Mouse (Mus musculus): ENCODE measurements at regions not wholly inside any gene's neighbourhood (a gene's known extent, or its start where the extent isn't known, plus 50 kb on each side); places are given as distances from the start of the nearest gene placed in this dataset.

DNA sequence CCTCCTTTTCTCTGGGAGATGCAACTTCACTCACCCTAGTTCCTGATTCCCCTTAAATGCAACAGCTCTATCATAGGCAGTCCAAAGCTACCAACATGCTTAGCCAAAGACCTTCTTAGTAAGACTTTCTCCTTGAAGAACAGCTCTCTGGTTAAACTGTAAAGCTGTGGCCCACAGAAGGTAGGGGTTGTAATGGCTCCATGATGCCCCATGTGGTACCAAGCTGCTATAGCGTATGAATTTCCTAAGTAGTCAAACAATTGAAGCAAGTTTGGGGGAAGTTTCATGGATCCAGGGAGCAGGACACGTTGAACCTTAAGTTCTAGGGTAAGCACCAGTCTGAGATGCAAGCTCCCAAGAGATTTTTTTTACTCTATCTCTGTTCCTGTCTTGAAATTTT lies 236.1 kb upstream of the Irx5 start:
- Histone ChIP-seq H3K9me3 (no peaks in the 10 kb centered on the region), H3K4me1 (no peaks in the 10 kb centered on the region), H3K36me3 (replicated peaks) (no peaks in the 10 kb centered on the region), H3K9ac (no peak overlapping the region), H3K27ac (no peak overlapping the region), H3K27me3 (peaks cover 90% of the 10 kb centered on the region), H3K4me3 (replicated peaks) (no peak overlapping the region), H3K4me2 (no peak overlapping the region)
- no peak for ATAC-seq (ENCODE audit: low FRiP score)
- WGBS = 34% methylated on average over 2 of the region's 2 CpGs

DNA sequence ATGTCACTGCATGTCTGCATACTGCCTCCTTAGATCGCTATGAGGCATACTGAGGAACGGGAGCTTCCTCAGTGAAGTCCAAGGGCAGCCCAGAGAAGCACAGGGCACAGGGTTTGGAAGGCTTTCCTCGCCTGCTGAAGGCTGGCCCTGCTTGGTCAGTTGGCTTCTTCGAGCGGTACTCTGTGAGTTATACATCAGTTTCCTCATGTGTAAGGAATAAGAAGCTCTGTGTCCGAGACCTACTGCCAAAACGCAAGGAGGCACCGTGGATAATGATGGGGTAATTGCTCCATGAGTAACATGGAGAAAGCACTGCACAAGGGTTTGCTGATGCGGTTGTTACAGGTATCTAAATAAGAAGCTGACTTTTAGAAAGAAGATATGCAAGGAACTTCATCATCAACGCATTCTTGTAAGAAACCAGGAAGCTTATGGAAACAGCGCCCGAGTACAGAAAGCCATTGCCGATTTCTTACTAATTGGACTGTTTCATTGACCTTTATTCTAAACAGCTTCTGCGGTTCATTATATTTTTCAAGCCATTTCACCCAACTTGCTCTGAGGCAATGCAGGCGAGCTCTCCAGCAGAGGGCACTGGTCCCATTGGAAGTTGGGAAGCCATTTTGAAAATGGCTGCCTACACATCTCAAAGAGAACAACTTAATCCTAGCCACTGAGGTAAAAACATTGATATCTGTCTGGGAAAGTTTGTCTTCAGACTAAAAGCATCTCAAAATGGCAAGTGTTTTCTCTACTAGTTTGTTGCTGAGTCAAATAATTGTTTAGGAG lies 241.8 kb upstream of the Irx5 start:
- 84% methylated on average over 15 of the region's 15 CpGs for WGBS
- H3K27ac ChIP-seq = no peak overlapping the region

DNA sequence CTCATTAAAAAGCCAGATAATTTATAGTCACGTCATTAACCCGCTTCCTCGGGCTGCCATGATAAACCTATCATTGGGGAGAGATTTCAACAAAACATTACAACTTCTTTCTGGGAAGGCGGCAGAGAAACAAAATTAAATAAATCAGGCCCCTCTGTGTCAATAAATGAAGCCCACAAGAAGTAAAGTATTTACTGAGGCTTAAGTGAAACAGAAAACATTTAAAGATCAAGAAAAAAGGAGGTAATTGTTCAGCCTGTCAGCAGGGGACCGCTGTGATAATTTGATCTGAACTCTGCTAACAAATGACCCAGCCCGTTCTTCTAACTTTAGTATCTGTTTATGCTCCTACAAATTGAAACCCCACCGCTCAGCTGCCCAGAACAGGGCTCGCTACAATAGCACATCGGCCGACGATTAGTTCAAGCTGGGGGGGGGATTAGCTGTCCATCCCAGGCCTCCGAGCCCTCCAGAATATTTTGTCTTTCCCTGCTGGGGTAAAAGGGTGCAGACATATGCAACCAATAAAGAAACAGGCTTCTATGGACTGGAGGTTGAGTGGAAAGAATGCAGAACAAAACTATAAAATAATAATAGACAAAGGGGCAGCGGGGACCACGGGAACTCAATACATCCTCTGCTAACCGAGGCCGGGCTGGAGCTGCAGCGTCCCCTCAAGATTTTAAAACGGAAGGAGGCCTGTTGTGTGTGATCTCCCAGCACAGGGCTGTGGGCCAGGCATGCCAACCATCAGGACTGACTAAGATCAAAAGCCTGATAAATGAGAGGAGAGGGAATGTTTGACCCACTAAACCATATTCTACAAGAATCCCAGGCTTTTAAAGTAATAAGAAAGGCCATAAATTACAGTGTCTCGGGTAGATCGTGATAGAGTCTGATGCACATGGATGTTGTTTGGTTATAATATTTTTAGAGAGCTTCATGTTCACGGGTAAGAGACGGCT lies 242.8 kb upstream of the Irx5 start:
- ATAC-seq (ENCODE audit: low FRiP score) = no peak

More for the DNA sequence above, 241.8 kb upstream of the Irx5 start:
- no peak overlapping the region for H3K4me3 ChIP-seq (replicated peaks)
- no peaks in the 10 kb centered on the region for H3K9me3 ChIP-seq
- ATAC-seq (ENCODE audit: low FRiP score) = no peak
- H3K27me3 ChIP-seq = peaks cover 68% of the 10 kb centered on the region
- H3K36me3 ChIP-seq (replicated peaks) = no peaks in the 10 kb centered on the region
- H3K9ac ChIP-seq = no peak overlapping the region
- H3K4me1 ChIP-seq = peaks cover 23% of the 10 kb centered on the region
- no peak overlapping the region for H3K4me2 ChIP-seq

DNA sequence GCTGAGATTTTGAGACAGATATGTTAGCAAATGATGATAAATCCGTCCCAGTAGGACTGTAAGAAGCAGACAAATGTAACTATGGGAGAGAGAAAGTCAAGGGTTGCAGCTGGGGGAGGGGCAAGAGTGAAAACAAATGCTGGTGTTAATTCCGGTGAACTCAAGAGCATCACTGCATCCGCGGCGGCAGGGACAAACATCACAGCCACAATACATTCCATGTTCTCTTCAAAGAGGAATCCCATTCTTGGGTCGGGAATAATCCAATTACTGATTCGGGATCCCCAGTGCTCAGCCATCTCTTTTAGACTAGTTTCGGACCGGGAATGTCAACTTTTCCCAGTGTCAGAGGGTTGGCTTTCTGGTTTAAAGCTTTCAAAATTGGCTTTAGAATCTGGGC lies 243.5 kb upstream of the Irx5 start:
- H3K27me3 ChIP-seq = peaks cover 51% of the 10 kb centered on the region
- no peak overlapping the region for H3K4me3 ChIP-seq (replicated peaks)
- peaks cover 23% of the 10 kb centered on the region for H3K4me1 ChIP-seq
- H3K9ac ChIP-seq = no peak overlapping the region
- no peaks in the 10 kb centered on the region for H3K36me3 ChIP-seq (replicated peaks)
- H3K4me2 ChIP-seq = peak overlapping the region; percentile 30
- WGBS = 1% methylated on average over 9 of the region's 9 CpGs
- ATAC-seq (ENCODE audit: low FRiP score) = no peak
- H3K27ac ChIP-seq = no peak overlapping the region
- H3K9me3 ChIP-seq = no peaks in the 10 kb centered on the region

More for the DNA sequence above, 242.8 kb upstream of the Irx5 start:
- 14% methylated on average over 22 of the region's 22 CpGs for WGBS
- no peak overlapping the region for H3K9ac ChIP-seq
- H3K9me3 ChIP-seq = no peaks in the 10 kb centered on the region
- H3K4me1 ChIP-seq = peaks cover 23% of the 10 kb centered on the region
- H3K4me3 ChIP-seq (replicated peaks) = no peak overlapping the region
- peak overlapping the region; percentile 30 for H3K4me2 ChIP-seq
- no peaks in the 10 kb centered on the region for H3K36me3 ChIP-seq (replicated peaks)
- H3K27ac ChIP-seq = no peak overlapping the region
- peaks cover 57% of the 10 kb centered on the region for H3K27me3 ChIP-seq

DNA sequence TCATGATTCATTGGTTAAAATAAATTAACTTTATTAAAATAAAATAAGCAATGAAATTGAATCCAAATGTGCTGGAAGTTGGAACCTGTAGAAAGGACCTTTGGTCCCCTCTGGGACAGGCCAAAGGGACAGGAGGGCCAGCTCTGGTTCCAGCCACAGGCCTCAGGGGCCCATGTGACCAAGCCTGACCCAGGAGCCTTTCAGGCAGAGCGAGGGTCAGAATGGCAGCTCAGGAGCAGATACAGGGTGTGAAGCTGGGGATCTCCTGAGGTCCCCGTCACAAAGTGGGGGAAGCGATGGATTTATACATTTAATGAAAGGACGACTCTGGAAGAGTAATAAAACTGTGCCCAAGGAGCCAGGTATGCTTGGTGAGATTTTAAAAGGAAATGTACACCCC lies 244.0 kb upstream of the Irx5 start:
- ATAC-seq (ENCODE audit: low FRiP score) = no peak
- no peak overlapping the region for H3K4me3 ChIP-seq (replicated peaks)
- no peak overlapping the region for H3K4me2 ChIP-seq
- WGBS = 33% methylated on average over 4 of the region's 4 CpGs
- H3K36me3 ChIP-seq (replicated peaks) = no peaks in the 10 kb centered on the region
- no peak overlapping the region for H3K9ac ChIP-seq
- H3K9me3 ChIP-seq = no peaks in the 10 kb centered on the region
- peaks cover 46% of the 10 kb centered on the region for H3K27me3 ChIP-seq
- H3K27ac ChIP-seq = no peak overlapping the region
- peaks cover 23% of the 10 kb centered on the region for H3K4me1 ChIP-seq

DNA sequence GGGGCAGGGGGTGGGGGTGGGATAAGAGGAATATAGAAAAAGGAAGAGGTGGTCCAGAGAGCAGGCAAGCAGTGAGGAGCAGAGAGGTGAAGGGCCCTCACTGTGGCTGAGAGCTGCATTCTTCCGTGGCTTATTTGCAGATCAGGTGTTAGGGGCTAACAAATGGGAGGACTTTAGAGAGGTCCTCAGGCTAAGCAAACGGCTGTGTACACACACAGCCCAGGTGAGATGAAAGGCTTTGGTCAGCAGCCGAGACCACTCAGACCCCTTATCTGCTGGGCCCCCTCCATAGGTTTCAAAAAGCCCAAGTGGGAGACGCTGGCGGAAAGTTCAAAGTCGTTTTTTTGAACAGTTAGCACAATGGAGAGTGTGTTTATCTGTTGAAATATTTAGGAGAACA lies 252.9 kb upstream of the Irx5 start:
- no peak for ATAC-seq (ENCODE audit: low FRiP score)
- 70% methylated on average over 6 of the region's 6 CpGs for WGBS
- no peaks in the 10 kb centered on the region for H3K9me3 ChIP-seq

DNA sequence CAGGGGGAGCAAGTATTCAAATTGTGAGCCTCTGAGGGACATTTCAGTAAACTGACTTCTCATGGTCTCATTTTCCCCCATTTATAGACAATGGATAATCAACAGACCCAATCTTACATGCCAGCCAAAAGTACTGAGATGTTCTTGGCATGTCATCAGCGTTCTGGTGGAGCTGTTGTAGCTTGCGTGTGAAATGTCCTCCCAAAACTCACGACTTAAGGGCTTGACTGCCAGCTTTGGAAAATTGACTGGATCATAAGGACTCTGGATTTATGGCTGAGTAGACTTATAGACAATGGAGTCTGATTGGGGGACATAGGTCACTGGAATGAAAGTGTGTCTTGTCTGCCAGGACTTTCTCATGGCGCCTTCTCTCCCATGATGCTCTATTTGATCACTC lies 254.9 kb upstream of the Irx5 start:
- no peak for ATAC-seq (ENCODE audit: low FRiP score)
- WGBS = 88% methylated on average over 4 of the region's 4 CpGs

More for the DNA sequence above, 252.9 kb upstream of the Irx5 start:
- Histone ChIP-seq H3K4me3 (replicated peaks) (no peak overlapping the region), H3K36me3 (replicated peaks) (no peaks in the 10 kb centered on the region), H3K4me1 (no peaks in the 10 kb centered on the region), H3K27me3 (peaks cover 51% of the 10 kb centered on the region), H3K27ac (no peak overlapping the region), H3K4me2 (no peak overlapping the region), H3K9ac (no peak overlapping the region)

DNA sequence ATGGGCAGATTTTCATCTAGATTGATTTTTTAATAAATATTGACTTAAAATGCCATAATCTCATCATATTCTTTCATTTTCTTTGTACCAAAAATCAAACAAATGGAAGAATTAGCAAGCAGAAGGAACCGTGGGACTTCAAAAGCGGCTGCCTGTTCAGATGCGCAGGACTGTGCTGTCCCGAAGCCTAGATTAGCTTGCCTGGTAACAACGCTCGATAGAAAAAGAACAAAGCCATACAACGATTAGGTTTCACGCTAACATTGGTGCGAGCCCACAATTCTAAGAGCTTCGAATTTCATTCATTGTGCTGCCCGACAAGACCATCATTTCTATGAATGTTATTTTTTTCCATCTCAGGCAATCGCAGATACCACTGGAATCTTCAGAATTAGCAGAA lies 262.1 kb upstream of the Irx5 start:
- WGBS = 39% methylated on average over 12 of the region's 12 CpGs
- Histone ChIP-seq H3K27me3 (peaks cover 69% of the 10 kb centered on the region), H3K27ac (no peak overlapping the region)

More for the DNA sequence above, 254.9 kb upstream of the Irx5 start:
- peaks cover 69% of the 10 kb centered on the region for H3K27me3 ChIP-seq
- no peaks in the 10 kb centered on the region for H3K9me3 ChIP-seq
- H3K9ac ChIP-seq = no peak overlapping the region
- no peak overlapping the region for H3K4me3 ChIP-seq (replicated peaks)
- H3K4me2 ChIP-seq = no peak overlapping the region
- no peak overlapping the region for H3K27ac ChIP-seq
- no peaks in the 10 kb centered on the region for H3K36me3 ChIP-seq (replicated peaks)
- no peaks in the 10 kb centered on the region for H3K4me1 ChIP-seq

DNA sequence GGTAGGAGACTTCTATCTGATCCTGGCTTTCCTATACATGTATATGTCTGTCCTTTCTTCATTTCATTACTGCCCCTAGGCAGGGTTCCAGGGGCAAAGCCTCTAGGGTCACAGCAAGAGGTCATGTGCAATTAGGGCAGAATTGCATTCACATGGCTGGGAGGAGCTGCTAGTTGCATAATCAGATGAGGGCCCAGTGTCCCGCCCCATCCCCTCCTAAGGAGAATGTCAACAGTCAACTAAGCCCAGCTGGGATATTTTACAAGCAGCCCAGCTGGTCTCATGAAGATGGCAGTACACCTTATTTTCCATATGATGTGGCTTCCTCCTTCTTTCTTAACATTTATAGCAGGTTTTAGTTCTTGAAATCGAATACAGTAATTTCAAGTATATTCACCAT lies 273.3 kb upstream of the Irx5 start:
- 75% methylated on average over 2 of the region's 2 CpGs for WGBS
- ATAC-seq (ENCODE audit: low FRiP score) = no peak
- Histone ChIP-seq H3K9ac (no peak overlapping the region), H3K4me3 (replicated peaks) (no peak overlapping the region), H3K4me1 (peaks cover 10% of the 10 kb centered on the region), H3K4me2 (no peak overlapping the region), H3K27me3 (peaks cover 49% of the 10 kb centered on the region), H3K36me3 (replicated peaks) (no peaks in the 10 kb centered on the region), H3K27ac (no peak overlapping the region), H3K9me3 (no peaks in the 10 kb centered on the region)

More for the DNA sequence above, 262.1 kb upstream of the Irx5 start:
- H3K4me2 ChIP-seq = no peak overlapping the region
- H3K9ac ChIP-seq = no peak overlapping the region
- H3K9me3 ChIP-seq = no peaks in the 10 kb centered on the region
- peaks cover 7% of the 10 kb centered on the region; the same call in 1 of the 2 replicates for H3K4me1 ChIP-seq
- no peak overlapping the region for H3K4me3 ChIP-seq (replicated peaks)
- ATAC-seq (ENCODE audit: low FRiP score) = no peak
- H3K36me3 ChIP-seq (replicated peaks) = no peaks in the 10 kb centered on the region

DNA sequence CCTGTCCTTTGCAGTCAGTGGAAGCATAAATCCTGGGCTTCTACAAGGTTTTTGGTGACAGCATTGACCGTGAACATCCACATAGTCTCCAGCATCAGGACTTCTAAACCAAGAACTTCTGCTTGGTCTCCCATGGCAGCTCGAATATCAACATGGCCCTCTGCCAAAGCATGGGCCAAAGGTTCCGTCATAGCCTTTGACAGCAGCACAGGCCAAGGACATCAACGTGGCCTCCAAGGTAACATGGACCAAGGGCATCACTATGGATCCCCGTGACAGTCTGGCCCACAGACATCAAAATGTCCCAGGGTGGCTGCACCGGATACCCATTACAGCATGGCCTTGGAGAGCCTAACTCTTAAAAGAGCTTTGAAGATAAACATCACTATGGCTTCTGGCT lies 275.5 kb upstream of the Irx5 start:
- H3K36me3 ChIP-seq (replicated peaks) = no peaks in the 10 kb centered on the region
- ATAC-seq (ENCODE audit: low FRiP score) = no peak
- H3K27me3 ChIP-seq = peaks cover 61% of the 10 kb centered on the region
- no peak overlapping the region for H3K4me2 ChIP-seq
- H3K27ac ChIP-seq = no peak overlapping the region
- 91% methylated on average over 6 of the region's 6 CpGs for WGBS
- peaks cover 10% of the 10 kb centered on the region for H3K4me1 ChIP-seq
- H3K4me3 ChIP-seq (replicated peaks) = no peak overlapping the region
- H3K9ac ChIP-seq = no peak overlapping the region
- H3K9me3 ChIP-seq = no peaks in the 10 kb centered on the region

DNA sequence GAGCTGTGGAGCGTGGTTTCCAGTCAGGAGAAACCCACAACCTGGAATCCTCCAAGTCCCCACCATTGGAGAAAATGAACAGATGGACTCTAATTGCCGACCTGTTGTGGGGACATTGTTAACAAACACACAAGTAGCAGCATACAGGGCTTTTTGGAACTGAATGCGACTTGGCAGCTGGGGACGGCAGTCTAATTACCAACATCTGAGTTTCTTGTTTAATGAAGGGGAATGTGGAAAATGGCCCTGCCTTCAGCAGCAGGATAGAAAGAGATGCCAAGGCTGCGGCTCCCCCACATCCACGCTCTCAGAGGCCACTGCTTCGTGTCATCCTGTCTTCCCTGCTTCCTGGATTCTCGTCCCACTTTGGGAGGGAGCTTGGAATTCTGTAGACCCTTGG lies 276.6 kb upstream of the Irx5 start:
- no peak overlapping the region for H3K4me2 ChIP-seq
- peak; percentile 39; the same call in 1 of the 2 replicates for ATAC-seq (ENCODE audit: low FRiP score)
- H3K4me1 ChIP-seq = peaks cover 10% of the 10 kb centered on the region
- H3K4me3 ChIP-seq (replicated peaks) = no peak overlapping the region
- H3K9me3 ChIP-seq = no peaks in the 10 kb centered on the region
- H3K36me3 ChIP-seq (replicated peaks) = no peaks in the 10 kb centered on the region
- no peak overlapping the region for H3K27ac ChIP-seq
- WGBS = 56% methylated on average over 8 of the region's 8 CpGs
- peaks cover 71% of the 10 kb centered on the region for H3K27me3 ChIP-seq
- no peak overlapping the region for H3K9ac ChIP-seq

DNA sequence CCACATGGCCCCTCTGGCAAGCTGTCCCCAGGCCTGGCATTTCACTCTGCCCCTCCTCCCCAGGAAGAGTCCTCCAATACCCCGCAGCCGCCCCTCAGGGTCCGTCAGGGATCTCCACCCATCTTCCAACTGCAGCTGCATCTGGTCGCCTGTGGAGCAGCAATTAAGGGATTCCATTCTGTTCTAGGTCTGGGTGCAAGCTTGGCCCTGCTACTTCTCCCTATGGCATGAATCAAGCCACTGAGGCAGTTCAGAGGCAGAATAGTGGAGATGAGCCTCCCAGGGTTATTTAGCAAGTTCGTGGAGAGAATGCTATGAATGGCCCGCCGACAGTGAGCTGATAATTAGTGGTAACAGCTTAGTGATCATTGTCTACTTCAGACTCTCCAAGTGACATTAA lies 275.7 kb upstream of the Irx3 start:
- WGBS = 34% methylated on average over 7 of the region's 7 CpGs
- H3K9me3 ChIP-seq = no peaks in the 10 kb centered on the region
- no peak overlapping the region for H3K27ac ChIP-seq
- H3K4me1 ChIP-seq = peaks cover 10% of the 10 kb centered on the region
- no peak overlapping the region for H3K9ac ChIP-seq
- no peaks in the 10 kb centered on the region for H3K36me3 ChIP-seq (replicated peaks)
- ATAC-seq (ENCODE audit: low FRiP score) = peak; percentile 4; the same call in 1 of the 2 replicates
- H3K4me2 ChIP-seq = no peak overlapping the region
- no peak overlapping the region for H3K4me3 ChIP-seq (replicated peaks)
- H3K27me3 ChIP-seq = peaks cover 87% of the 10 kb centered on the region
